Mouse (Mus musculus): ENCODE data around the gene Fggy. TPM values are rescaled to one million over a fixed set of nuclear protein-coding genes. Genes with fewer than 3 reads are reported as not detected.

Gene Fggy
- total and polyA plus RNA-seq, 3 experiments = not detected

DNA sequence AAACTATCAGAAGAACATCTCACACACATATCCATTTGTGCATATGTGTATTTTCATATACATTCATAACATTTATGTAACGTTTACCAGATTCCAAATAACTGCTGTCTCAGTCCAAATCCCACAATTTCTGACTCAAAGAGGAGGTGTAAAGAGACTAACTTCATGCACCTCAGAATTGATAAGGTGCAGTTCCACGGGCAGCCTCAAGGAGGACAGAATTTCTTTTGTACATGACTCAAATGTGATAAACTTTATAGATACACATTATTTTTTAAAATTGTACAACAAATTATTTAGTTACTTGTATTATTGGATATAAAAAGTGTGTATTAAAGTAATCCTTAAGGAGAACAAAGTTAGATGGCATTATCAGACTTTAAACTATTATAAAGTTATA lies 26.6 kb upstream of the Fggy start:
- Histone ChIP-seq H3K4me3 (ENCODE audit: control insufficient read depth in 1 of 2, insufficient read depth in 1 of 2, low read depth in 2 of 2, low read length in 2 of 2) (no peak overlapping the region), H3K9me3 (replicated peaks; ENCODE audit: insufficient read depth, low read length) (no peaks in the 10 kb centered on the region), H3K36me3 (ENCODE audit: control insufficient read depth in 1 of 2, insufficient read depth in 2 of 2, low read length in 2 of 2) (no peaks in the 10 kb centered on the region), H3K27me3 (ENCODE audit: control insufficient read depth in 1 of 2, insufficient read depth in 2 of 2, low read length in 2 of 2) (no peaks in the 10 kb centered on the region), H3K4me1 (ENCODE audit: control insufficient read depth in 1 of 2, insufficient read depth in 2 of 2, low read length in 2 of 2) (no peaks in the 10 kb centered on the region), H3K27ac (ENCODE audit: control insufficient read depth, low read depth, low read length) (no peak overlapping the region), H3K9ac (ENCODE audit: control insufficient read depth, low read depth, low read length, poor library complexity, severe bottlenecking) (no peak overlapping the region), H3K79me2 (ENCODE audit: control insufficient read depth, insufficient read depth, low read length, poor library complexity) (no peaks in the 10 kb centered on the region)
- TF ChIP-seq ZC3H11A (IDR thresholded peaks at IDR 0.05; ENCODE audit: low read depth, low read length) (no peak), ZNF384 (IDR thresholded peaks at IDR 0.05; ENCODE audit: low read depth, low read length) (no peak), CTCF (IDR thresholded peaks at IDR 0.05 in 2 of 3, conservative IDR thresholded peaks at IDR 0.05 in 1 of 3; ENCODE audit: control insufficient read depth in 1 of 3, insufficient read depth in 1 of 3, low read depth in 2 of 3, low read length in 3 of 3, poor library complexity in 1 of 3, severe bottlenecking in 1 of 3) (0 out of 6 replicates have a peak, but pooled peaks of 1 of the 3 experiments have one; percentile 5)
- peak; percentile 2 for DNase-seq (ENCODE audit: low read depth, low spot score)

DNA sequence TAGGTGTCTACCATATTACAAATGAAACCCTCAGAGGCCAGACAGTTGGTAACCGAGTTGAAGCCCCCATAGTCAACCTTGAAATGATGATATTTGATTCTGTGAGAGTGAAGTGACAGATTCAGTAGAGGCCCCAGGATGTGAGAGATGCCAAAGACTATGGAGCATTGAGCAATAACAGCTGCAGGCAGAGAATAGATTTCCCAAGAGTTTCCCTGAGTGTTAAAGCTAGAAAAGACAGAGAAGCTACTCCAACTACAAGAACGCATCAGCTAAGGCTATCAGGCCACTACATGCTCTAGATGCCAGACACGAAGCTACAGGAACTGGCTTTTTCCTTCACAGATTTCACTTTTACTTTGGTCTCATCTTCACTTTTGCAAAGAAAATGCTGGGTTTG lies 23.4 kb upstream of the Fggy start:
- H3K4me3 ChIP-seq (ENCODE audit: control insufficient read depth in 1 of 2, insufficient read depth in 1 of 2, low read depth in 2 of 2, low read length in 2 of 2) = no peak overlapping the region
- no peaks in the 10 kb centered on the region for H3K4me1 ChIP-seq (ENCODE audit: control insufficient read depth in 1 of 2, insufficient read depth in 2 of 2, low read length in 2 of 2)
- H3K36me3 ChIP-seq (ENCODE audit: control insufficient read depth in 1 of 2, insufficient read depth in 2 of 2, low read length in 2 of 2) = no peaks in the 10 kb centered on the region
- TF ChIP-seq TAL1 (IDR thresholded peaks at IDR 0.05; ENCODE audit: low read length) (no peak), NELFE (IDR thresholded peaks at IDR 0.05; ENCODE audit: low read depth, low read length) (no peak), ZKSCAN1 (IDR thresholded peaks at IDR 0.05; ENCODE audit: low read depth, low read length) (no peak), POLR2AphosphoS5 (IDR thresholded peaks at IDR 0.05; ENCODE audit: borderline replicate concordance, low read depth, low read length) (no peak), HCFC1 (IDR thresholded peaks at IDR 0.05; ENCODE audit: low read depth, low read length) (no peak), JUND (IDR thresholded peaks at IDR 0.05; ENCODE audit: low read depth, low read length) (no peak), GABPA (IDR thresholded peaks at IDR 0.05; ENCODE audit: low read depth, low read length) (no peak), ETS1 (IDR thresholded peaks at IDR 0.05; ENCODE audit: low read depth, low read length) (no peak), TBP (IDR thresholded peaks at IDR 0.05; ENCODE audit: low read depth, low read length) (no peak), RCOR1 (IDR thresholded peaks at IDR 0.05; ENCODE audit: low read depth, low read length) (no peak), MAX (IDR thresholded peaks at IDR 0.05; ENCODE audit: low read length) (no peak), CTCF (IDR thresholded peaks at IDR 0.05 in 2 of 3, conservative IDR thresholded peaks at IDR 0.05 in 1 of 3; ENCODE audit: control insufficient read depth in 1 of 3, insufficient read depth in 1 of 3, low read depth in 2 of 3, low read length in 3 of 3, poor library complexity in 1 of 3, severe bottlenecking in 1 of 3) (no peak), BHLHE40 (IDR thresholded peaks at IDR 0.05; ENCODE audit: borderline replicate concordance, low read depth, low read length) (no peak), MYB (IDR thresholded peaks at IDR 0.05; ENCODE audit: low read depth, low read length) (no peak), UBTF (IDR thresholded peaks at IDR 0.05; ENCODE audit: borderline replicate concordance, insufficient read depth, low read depth, low read length) (no peak), POLR2A (IDR thresholded peaks at IDR 0.05; ENCODE audit: control insufficient read depth in 1 of 2, insufficient read depth in 1 of 2, low read depth in 1 of 2, low read length in 2 of 2, poor library complexity in 1 of 2) (no peak)
- no peak overlapping the region for H3K27ac ChIP-seq (ENCODE audit: control insufficient read depth, low read depth, low read length)
- no peak for DNase-seq (ENCODE audit: low read depth, low spot score)
- H3K9ac ChIP-seq (ENCODE audit: control insufficient read depth, low read depth, low read length, poor library complexity, severe bottlenecking) = no peak overlapping the region
- no peaks in the 10 kb centered on the region for H3K27me3 ChIP-seq (ENCODE audit: control insufficient read depth in 1 of 2, insufficient read depth in 2 of 2, low read length in 2 of 2)
- H3K9me3 ChIP-seq (replicated peaks; ENCODE audit: insufficient read depth, low read length) = no peaks in the 10 kb centered on the region
- H3K79me2 ChIP-seq (ENCODE audit: control insufficient read depth, insufficient read depth, low read length, poor library complexity) = no peaks in the 10 kb centered on the region
